Mouse (Mus musculus): ENCODE data around the gene Ctxn2.

GRCm38 (mm10) chr2:125123477-125123852 lies 13.0 kb upstream of the Ctxn2 start, which contains the start of gene Myef2:
- TF ChIP-seq MAX (IDR thresholded peaks at IDR 0.05; ENCODE audit: low read depth) (no peak), TCF12 (IDR thresholded peaks at IDR 0.05; ENCODE audit: insufficient read depth, poor library complexity, severe bottlenecking) (no peak), POLR2A (IDR thresholded peaks at IDR 0.05; ENCODE audit: insufficient read length, low read depth) (no peak)

Measured in myocyte (in vitro differentiated cells).